In genomic region chr2:160451481-160452238, GRCm38 (mm10) we compare ENCODE assay signal across 8 mouse cellular contexts.
DNase-seq lines count a peak whose midpoint lies in the region; ATAC-seq and TF ChIP-seq lines count a peak whose summit lies in the region.

No protein-coding gene starts in this region.

- H3K4me2 ChIP-seq in heart, embryonic 14.5 days (ENCODE audit: low read length) = peak overlapping the region; percentile 77
- H3K4me2 ChIP-seq in liver, embryonic 13.5 days = peak overlapping the region; percentile 54
- peak overlapping the region; percentile 56 for H3K4me2 ChIP-seq in stomach, postnatal 0 days (replicated peaks; ENCODE audit: low read depth)

- H3K4me1 ChIP-seq in heart, embryonic 14.5 days (ENCODE audit: control insufficient read depth in 2 of 2, insufficient read depth in 2 of 2, low read length in 2 of 2) = peaks cover 8 to 9% of the 10 kb centered on the region in 2 experiments
- H3K4me1 ChIP-seq in liver, embryonic 13.5 days (replicated peaks) = 0 out of 2 replicates have a peak, but pooled peaks cover 4% of the 10 kb centered on the region
- no peaks in the 10 kb centered on the region for H3K4me1 ChIP-seq in stomach, postnatal 0 days (replicated peaks; ENCODE audit: control insufficient read depth, insufficient read depth)

- peak overlapping the region; percentile 52; the same call in 1 of the 2 replicates for H3K9ac ChIP-seq in heart, embryonic 14.5 days (ENCODE audit: low read length)
- H3K9ac ChIP-seq in liver, embryonic 13.5 days = no peak overlapping the region
- H3K9ac ChIP-seq in stomach, postnatal 0 days (ENCODE audit: low read length) = peak overlapping the region; percentile 32

- TF ChIP-seq CTCF in stomach, postnatal 0 days (IDR thresholded peaks at IDR 0.05; ENCODE audit: low read depth) = no peak

- H3K27ac ChIP-seq in heart, embryonic 14.5 days (replicated peaks in 1 of 2; ENCODE audit: control insufficient read depth in 1 of 2, insufficient read depth in 1 of 2, low read depth in 2 of 2, low read length in 2 of 2) = peak overlapping the region; percentile 61 to 79
- H3K27ac ChIP-seq in liver, embryonic 13.5 days = no peak overlapping the region
- no peak overlapping the region for H3K27ac ChIP-seq in stomach, postnatal 0 days (replicated peaks)

- ATAC-seq in heart, embryonic 14.5 days (ENCODE audit: insufficient number of reproducible peaks, insufficient read depth, low FRiP score, low read depth) = peak; percentile 88
- peak; percentile 60 for ATAC-seq in liver, embryonic 13.5 days (ENCODE audit: low read depth)
- peak; percentile 93 for ATAC-seq in stomach, postnatal 0 days (ENCODE audit: low FRiP score, low TSS enrichment)

- H3K9me3 ChIP-seq in heart, embryonic 14.5 days (ENCODE audit: control insufficient read depth, low read length) = no peaks in the 10 kb centered on the region
- no peaks in the 10 kb centered on the region for H3K9me3 ChIP-seq in liver, embryonic 13.5 days (replicated peaks)
- H3K9me3 ChIP-seq in stomach, postnatal 0 days (ENCODE audit: control insufficient read depth, low read length) = no peaks in the 10 kb centered on the region

- H3K4me3 ChIP-seq in heart, embryonic 14.5 days (ENCODE audit: control insufficient read depth in 1 of 2, insufficient read depth in 1 of 2, low read depth in 1 of 2, low read length in 2 of 2) = peak overlapping the region; percentile 43 to 44
- peak overlapping the region; percentile 27 for H3K4me3 ChIP-seq in liver, embryonic 13.5 days (replicated peaks)
- peak overlapping the region; percentile 36 for H3K4me3 ChIP-seq in stomach, postnatal 0 days (ENCODE audit: low read depth, low read length)

- H3K27me3 ChIP-seq in heart, embryonic 14.5 days (ENCODE audit: control insufficient read depth, insufficient read depth, low read length) = peaks cover 7% of the 10 kb centered on the region
- H3K27me3 ChIP-seq in liver, embryonic 13.5 days = no peaks in the 10 kb centered on the region
- H3K27me3 ChIP-seq in stomach, postnatal 0 days (ENCODE audit: control insufficient read depth, insufficient read depth, low read length) = no peaks in the 10 kb centered on the region

- 1% methylated on average over 20 of the region's 21 CpGs for WGBS in heart, embryonic 14.5 days
- under 1% methylated on average over 21 of the region's 21 CpGs for WGBS in liver, embryonic 13.5 days (ENCODE audit: insufficient replicate concordance)
- under 1% methylated on average over 21 of the region's 21 CpGs for WGBS in stomach, postnatal 0 days

- no peak for TF ChIP-seq EP300 in stomach, postnatal 0 days (optimal IDR thresholded peaks at IDR 0.05)

- H3K36me3 ChIP-seq in heart, embryonic 14.5 days (ENCODE audit: control insufficient read depth, insufficient read depth, low read length) = no peaks in the 10 kb centered on the region
- no peaks in the 10 kb centered on the region for H3K36me3 ChIP-seq in liver, embryonic 13.5 days
- H3K36me3 ChIP-seq in stomach, postnatal 0 days (ENCODE audit: control insufficient read depth, insufficient read depth, low read length) = no peaks in the 10 kb centered on the region

- DNase-seq in 3T3-L1 (ENCODE audit: low read depth, low spot score) = peak; percentile 51
- peak; percentile 77 for DNase-seq in adrenal gland, postnatal 14 days
- DNase-seq in fibroblast of lung, adult 2 months (ENCODE audit: low read depth) = peak; percentile 24
- DNase-seq in kidney, postnatal 10 days = peak; percentile 85
- no peak for DNase-seq in liver, embryonic 13.5 days
- peak; percentile 41 for DNase-seq in naive thymus-derived CD4-positive, alpha-beta T cell, adult 2 months (ENCODE audit: low read depth)
- peak; percentile 67 for DNase-seq in stomach, postnatal 0 days (ENCODE audit: low spot score)

Comparison
In these comparisons a context has a peak if more than half of its experiments do, and no peak if none do; other contexts are left out.
1. H3K27ac ChIP-seq: peak in heart, embryonic 14.5 days (2 of 2); none in liver, embryonic 13.5 days (single experiment) and stomach, postnatal 0 days (single experiment).
2. Peak in every context shown above with its lines, with median percentiles within 50 percentile points of each other: ATAC-seq, H3K4me2 ChIP-seq and H3K4me3 ChIP-seq.